Mouse (Mus musculus): ENCODE measurements around the gene Clhc1. TPM values are rescaled to one million over a fixed set of nuclear protein-coding genes. Genes with fewer than 3 reads are reported as not detected.

Gene Clhc1
- polyA plus RNA-seq, 1 experiment from 2014 or later: not detected

GRCm38 (mm10) chr11:29546762-29547161, 988 bp upstream of the Clhc1 start:
- H3K4me3 ChIP-seq (ENCODE audit: low read depth, low read length): peak overlapping the region; percentile 77
- no peak for TF ChIP-seq CTCF (IDR thresholded peaks at IDR 0.05; ENCODE audit: low read depth)
- TF ChIP-seq EP300 (optimal IDR thresholded peaks at IDR 0.05): no peak
- ATAC-seq (ENCODE audit: low FRiP score, low TSS enrichment): no peak
- 10% methylated on average over 2 of the region's 2 CpGs for WGBS
- peaks cover 7% of the 10 kb centered on the region; the same call in 1 of the 2 replicates for H3K36me3 ChIP-seq (ENCODE audit: control insufficient read depth, insufficient read depth, low read length)
- no peaks in the 10 kb centered on the region for H3K9me3 ChIP-seq (ENCODE audit: control insufficient read depth, low read length)
- peak overlapping the region; percentile 60 for H3K4me2 ChIP-seq (replicated peaks; ENCODE audit: low read depth)
- H3K9ac ChIP-seq (ENCODE audit: low read length): peak overlapping the region; percentile 89
- H3K27me3 ChIP-seq (ENCODE audit: control insufficient read depth, insufficient read depth, low read length): no peaks in the 10 kb centered on the region
- H3K27ac ChIP-seq (replicated peaks): peak overlapping the region; percentile 86; the same call in 1 of the 2 replicates
- H3K4me1 ChIP-seq (replicated peaks; ENCODE audit: control insufficient read depth, insufficient read depth): no peaks in the 10 kb centered on the region
- DNase-seq (ENCODE audit: low spot score): no peak

- WGBS: under 1% methylated on average over 27 of the region's 27 CpGs
- H3K4me1 ChIP-seq (replicated peaks; ENCODE audit: control insufficient read depth, insufficient read depth): no peaks in the 10 kb centered on the region
- peak overlapping the region; percentile 86 for H3K27ac ChIP-seq (replicated peaks)
- H3K36me3 ChIP-seq (ENCODE audit: control insufficient read depth, insufficient read depth, low read length): peaks cover 6% of the 10 kb centered on the region; the same call in 1 of the 2 replicates
- H3K9me3 ChIP-seq (ENCODE audit: control insufficient read depth, low read length): no peaks in the 10 kb centered on the region
- ATAC-seq (ENCODE audit: low FRiP score, low TSS enrichment) (peak; percentile 28), DNase-seq (ENCODE audit: low spot score) (no peak)
- TF ChIP-seq CTCF (IDR thresholded peaks at IDR 0.05; ENCODE audit: low read depth) (no peak), EP300 (optimal IDR thresholded peaks at IDR 0.05) (no peak)
- peak overlapping the region; percentile 89 for H3K9ac ChIP-seq (ENCODE audit: low read length)
- peak overlapping the region; percentile 60 for H3K4me2 ChIP-seq (replicated peaks; ENCODE audit: low read depth)
- H3K4me3 ChIP-seq (ENCODE audit: low read depth, low read length): peak overlapping the region; percentile 77
- no peaks in the 10 kb centered on the region for H3K27me3 ChIP-seq (ENCODE audit: control insufficient read depth, insufficient read depth, low read length)
Measured at GRCm38 (mm10) chr11:29547249-29547751, 450 bp upstream of the Clhc1 start.

GRCm38 (mm10) chr11:29548504-29549424, 1.0 kb downstream of the Clhc1 start:
- peak overlapping the region; percentile 89 for H3K9ac ChIP-seq (ENCODE audit: low read length)
- DNase-seq (ENCODE audit: low spot score) (no peak), ATAC-seq (ENCODE audit: low FRiP score, low TSS enrichment) (no peak)
- peak overlapping the region; percentile 60 for H3K4me2 ChIP-seq (replicated peaks; ENCODE audit: low read depth)
- peak overlapping the region; percentile 77 for H3K4me3 ChIP-seq (ENCODE audit: low read depth, low read length)
- H3K36me3 ChIP-seq (ENCODE audit: control insufficient read depth, insufficient read depth, low read length): peaks cover 5% of the 10 kb centered on the region; the same call in 1 of the 2 replicates
- no peaks in the 10 kb centered on the region for H3K9me3 ChIP-seq (ENCODE audit: control insufficient read depth, low read length)
- peak overlapping the region; percentile 13; the same call in 1 of the 2 replicates for H3K27ac ChIP-seq (replicated peaks)
- WGBS: 21% methylated on average over 23 of the region's 23 CpGs
- no peaks in the 10 kb centered on the region for H3K4me1 ChIP-seq (replicated peaks; ENCODE audit: control insufficient read depth, insufficient read depth)
- H3K27me3 ChIP-seq (ENCODE audit: control insufficient read depth, insufficient read depth, low read length): no peaks in the 10 kb centered on the region
- no peak for TF ChIP-seq CTCF (IDR thresholded peaks at IDR 0.05; ENCODE audit: low read depth)
- no peak for TF ChIP-seq EP300 (optimal IDR thresholded peaks at IDR 0.05)

GRCm38 (mm10) chr11:29549425-29549778, 1.7 kb downstream of the Clhc1 start:
- no peak for ATAC-seq (ENCODE audit: low FRiP score, low TSS enrichment)
- 74% methylated on average over 1 of the region's 1 CpGs for WGBS
- no peak overlapping the region for H3K4me2 ChIP-seq (replicated peaks; ENCODE audit: low read depth)
- TF ChIP-seq CTCF (IDR thresholded peaks at IDR 0.05; ENCODE audit: low read depth) (no peak), EP300 (optimal IDR thresholded peaks at IDR 0.05) (no peak)
- H3K4me1 ChIP-seq (replicated peaks; ENCODE audit: control insufficient read depth, insufficient read depth): no peaks in the 10 kb centered on the region
- DNase-seq (ENCODE audit: low spot score): no peak
- peaks cover 2% of the 10 kb centered on the region; the same call in 1 of the 2 replicates for H3K36me3 ChIP-seq (ENCODE audit: control insufficient read depth, insufficient read depth, low read length)
- H3K27ac ChIP-seq (replicated peaks): no peak overlapping the region
- no peaks in the 10 kb centered on the region for H3K9me3 ChIP-seq (ENCODE audit: control insufficient read depth, low read length)
- no peak overlapping the region for H3K4me3 ChIP-seq (ENCODE audit: low read depth, low read length)
- no peak overlapping the region for H3K9ac ChIP-seq (ENCODE audit: low read length)
- H3K27me3 ChIP-seq (ENCODE audit: control insufficient read depth, insufficient read depth, low read length): no peaks in the 10 kb centered on the region

GRCm38 (mm10) chr11:29560452-29560851, 12.7 kb downstream of the Clhc1 start:
- Histone ChIP-seq H3K9me3 (ENCODE audit: control insufficient read depth, low read length) (no peaks in the 10 kb centered on the region), H3K4me3 (ENCODE audit: low read depth, low read length) (no peak overlapping the region), H3K4me1 (replicated peaks; ENCODE audit: control insufficient read depth, insufficient read depth) (no peaks in the 10 kb centered on the region), H3K9ac (ENCODE audit: low read length) (no peak overlapping the region), H3K36me3 (ENCODE audit: control insufficient read depth, insufficient read depth, low read length) (no peaks in the 10 kb centered on the region), H3K27me3 (ENCODE audit: control insufficient read depth, insufficient read depth, low read length) (no peaks in the 10 kb centered on the region), H3K27ac (replicated peaks) (no peak overlapping the region), H3K4me2 (replicated peaks; ENCODE audit: low read depth) (no peak overlapping the region)
- WGBS: 79% methylated on average over 9 of the region's 9 CpGs
- TF ChIP-seq CTCF (IDR thresholded peaks at IDR 0.05; ENCODE audit: low read depth): no peak
- TF ChIP-seq EP300 (optimal IDR thresholded peaks at IDR 0.05): no peak
- ATAC-seq (ENCODE audit: low FRiP score, low TSS enrichment): no peak
- no peak for DNase-seq (ENCODE audit: low spot score)

- no peaks in the 10 kb centered on the region for H3K4me1 ChIP-seq (replicated peaks; ENCODE audit: control insufficient read depth, insufficient read depth)
- DNase-seq (ENCODE audit: low spot score) (no peak), ATAC-seq (ENCODE audit: low FRiP score, low TSS enrichment) (no peak)
- H3K9ac ChIP-seq (ENCODE audit: low read length): no peak overlapping the region
- no peak overlapping the region for H3K27ac ChIP-seq (replicated peaks)
- H3K9me3 ChIP-seq (ENCODE audit: control insufficient read depth, low read length): no peaks in the 10 kb centered on the region
- H3K27me3 ChIP-seq (ENCODE audit: control insufficient read depth, insufficient read depth, low read length): no peaks in the 10 kb centered on the region
- H3K4me2 ChIP-seq (replicated peaks; ENCODE audit: low read depth): no peak overlapping the region
- no peaks in the 10 kb centered on the region for H3K36me3 ChIP-seq (ENCODE audit: control insufficient read depth, insufficient read depth, low read length)
- no peak overlapping the region for H3K4me3 ChIP-seq (ENCODE audit: low read depth, low read length)
- TF ChIP-seq EP300 (optimal IDR thresholded peaks at IDR 0.05) (no peak), CTCF (IDR thresholded peaks at IDR 0.05; ENCODE audit: low read depth) (no peak)
- WGBS: 85% methylated on average over 3 of the region's 3 CpGs
Measured at GRCm38 (mm10) chr11:29560990-29561389, 13.2 kb downstream of the Clhc1 start.

All from stomach, postnatal 0 days (tissue).